Mouse (Mus musculus) thymus, postnatal 0 days (tissue): ENCODE results near the gene Mbnl2. TPM values are rescaled to one million over a fixed set of nuclear protein-coding genes. Genes with fewer than 3 reads are reported as not detected.

ENCODE experiments used
- DNase-seq: peaks from one replicate; pipeline ENCODE4 v3.0.0-alpha.2; 2015; ENCODE audit warnings: low spot score
- polyA plus RNA-seq: library from polyadenylated mRNA; unstranded; fragments of >200 nt; fragmentation: Nextera tagmentation; extraction: Ambion mirVana; gene quantifications from 2 replicates; pipeline ENCODE4 v1.2.1, GENCODE M21; 2015

The Mbnl2 gene
- polyA plus RNA-seq, 1 experiment from 2014 or later: 91.2 TPM

- DNase-seq: no peak
Observed at GRCm38 (mm10) chr14:120480927-120481326, 205.5 kb downstream of the Mbnl2 start.

Other genes starting within 250 kb of the Mbnl2 start
- 0.04 TPM in 1 of 2 replicates, not detected in the other for gene Oxgr1, start 233.2 kb upstream of the Mbnl2 start, polyA plus RNA-seq
- 3.9 and 5.6 TPM in 2 replicates for gene Rap2a, start 202.8 kb downstream of the Mbnl2 start, polyA plus RNA-seq